In genomic region chr16:75667589-75667988, GRCm38 (mm10) we compare ENCODE assay signal across 21 mouse cellular contexts.
DNase-seq lines count a peak whose midpoint lies in the region; ATAC-seq lines count a peak whose summit lies in the region.
"Had no signal": no experiment of that assay in that cellular context is flagged by ENCODE, and none has a peak within 500 bp of the region (broad histone marks: within the 10 kb centered on the region; RNA-seq: fewer than 3 reads in every experiment).

No protein-coding gene starts in this region.

- peak; percentile 28 for DNase-seq in left cerebral cortex, adult 11 months (ENCODE audit: low spot score)
- DNase-seq in left cerebral cortex, postnatal 4 days, result no peak
- DNase-seq in layer of hippocampus, adult 18-20 months (ENCODE audit: low spot score in 2 of 2), result peak; percentile 25 to 76
- peak; percentile 4 to 13 for DNase-seq in layer of hippocampus, postnatal 25 days (ENCODE audit: extremely low spot score in 1 of 2, low spot score in 1 of 2)
- peak; percentile 19 to 28 for DNase-seq in left cerebral cortex, postnatal 36 days (ENCODE audit: low spot score in 2 of 2)
- no peak for DNase-seq in hindbrain, embryonic 11.5 days (ENCODE audit: low spot score)
- no peak for DNase-seq in heart, adult 11 months
- DNase-seq in spleen, adult 18-20 months, result no peak
- DNase-seq: cerebellum, adult 8-10 months; heart, adult 18-20 months; heart, postnatal 4 days; liver, postnatal 0 days; lung, postnatal 10 days; midbrain, embryonic 14.5 days; thymus, postnatal 36 days had no signal

- whole genome bisulfite sequencing in hindbrain, embryonic 11.5 days, result 94% methylated on average over 2 of the region's 2 CpGs

- ATAC-seq in hindbrain, embryonic 11.5 days (ENCODE audit: low FRiP score), result no peak
- ATAC-seq: hindbrain, embryonic 16.5 days; intestine, embryonic 16.5 days; liver, postnatal 0 days had no signal

- no peak overlapping the region for H3K4me2 ChIP-seq in hindbrain, embryonic 11.5 days (replicated peaks; ENCODE audit: low read depth, low read length)
- H3K4me2 ChIP-seq: forebrain, embryonic 12.5 days; heart, embryonic 15.5 days had no signal

- no peaks in the 10 kb centered on the region for H3K27me3 ChIP-seq in hindbrain, embryonic 11.5 days (ENCODE audit: control insufficient read depth, insufficient read depth, low read length)
- H3K27me3 ChIP-seq: CH12.LX; forebrain, embryonic 12.5 days; heart, embryonic 15.5 days had no signal

- no peak overlapping the region for H3K9ac ChIP-seq in hindbrain, embryonic 11.5 days (ENCODE audit: low read depth, low read length)
- H3K9ac ChIP-seq: forebrain, embryonic 12.5 days; heart, embryonic 15.5 days; liver, postnatal 0 days had no signal

- no peaks in the 10 kb centered on the region for H3K9me3 ChIP-seq in hindbrain, embryonic 11.5 days (ENCODE audit: control insufficient read depth, low read length)
- H3K9me3 ChIP-seq: forebrain, embryonic 12.5 days; heart, embryonic 15.5 days; limb, embryonic 10.5 days had no signal

- no peak overlapping the region for H3K27ac ChIP-seq in hindbrain, embryonic 11.5 days (ENCODE audit: low read depth, low read length)
- H3K27ac ChIP-seq: forebrain, embryonic 12.5 days; heart, embryonic 15.5 days; limb, embryonic 10.5 days had no signal

- intact Hi-C loops in left cerebral cortex, postnatal 4 days (cut with DNase I), result no loop called here
- intact Hi-C loops in left cerebral cortex, postnatal 36 days (cut with DNase I), result no loop called here

- H3K4me3 ChIP-seq in hindbrain, embryonic 11.5 days (ENCODE audit: low read depth, low read length), result no peak overlapping the region
- H3K4me3 ChIP-seq: forebrain, embryonic 12.5 days; heart, embryonic 15.5 days; limb, embryonic 10.5 days had no signal

- H3K36me3 ChIP-seq in hindbrain, embryonic 11.5 days (ENCODE audit: control insufficient read depth, insufficient read depth, low read length), result no peaks in the 10 kb centered on the region
- H3K36me3 ChIP-seq: forebrain, embryonic 12.5 days; heart, embryonic 15.5 days; limb, embryonic 10.5 days had no signal

- H3K4me1 ChIP-seq in hindbrain, embryonic 11.5 days (replicated peaks; ENCODE audit: control insufficient read depth, insufficient read depth, low read length), result no peaks in the 10 kb centered on the region
- H3K4me1 ChIP-seq: forebrain, embryonic 12.5 days; heart, embryonic 15.5 days; limb, embryonic 10.5 days had no signal

Comparison
In these comparisons a context has a peak if more than half of its experiments do, and no peak if none do; other contexts are left out.
1. DNase-seq: peak in left cerebral cortex, adult 11 months (single experiment), layer of hippocampus, adult 18-20 months (2 of 2), layer of hippocampus, postnatal 25 days (2 of 2) and left cerebral cortex, postnatal 36 days (2 of 2); none in left cerebral cortex, postnatal 4 days (single experiment), hindbrain, embryonic 11.5 days (single experiment), heart, adult 11 months (single experiment) and spleen, adult 18-20 months (0 of 2).